Mouse (Mus musculus): ENCODE data around the gene Gm4791. TPM values are rescaled to one million over a fixed set of nuclear protein-coding genes. Genes with fewer than 3 reads are reported as not detected.

Gene Gm4791
- polyA plus RNA-seq, 1 experiment, result not detected

GRCm38 (mm10) chr9:46983471-46983870, 15.1 kb upstream of the Gm4791 start:
- DNase-seq, result no peak
- Histone ChIP-seq H3K27ac (ENCODE audit: insufficient read depth, low read length) (no peak overlapping the region), H3K4me3 (replicated peaks; ENCODE audit: insufficient read depth, low read depth, low read length) (no peak overlapping the region), H3K4me1 (ENCODE audit: control insufficient read depth, insufficient read depth, low read length) (no peaks in the 10 kb centered on the region), H3K27me3 (ENCODE audit: control insufficient read depth, insufficient read depth, low read length) (no peaks in the 10 kb centered on the region)
- TF ChIP-seq POLR2A (IDR thresholded peaks at IDR 0.05; ENCODE audit: borderline replicate concordance, insufficient read depth, low read length) (no peak), CTCF (IDR thresholded peaks at IDR 0.05; ENCODE audit: borderline replicate concordance, insufficient read depth, low read depth, low read length) (no peak)
- 21% methylated on average over 2 of the region's 2 CpGs for WGBS

- TF ChIP-seq CTCF (IDR thresholded peaks at IDR 0.05; ENCODE audit: borderline replicate concordance, insufficient read depth, low read depth, low read length) (no peak), POLR2A (IDR thresholded peaks at IDR 0.05; ENCODE audit: borderline replicate concordance, insufficient read depth, low read length) (no peak)
- 84% methylated on average over 6 of the region's 6 CpGs for WGBS
- Histone ChIP-seq H3K27ac (ENCODE audit: insufficient read depth, low read length) (no peak overlapping the region), H3K4me3 (replicated peaks; ENCODE audit: insufficient read depth, low read depth, low read length) (no peak overlapping the region), H3K4me1 (ENCODE audit: control insufficient read depth, insufficient read depth, low read length) (no peaks in the 10 kb centered on the region), H3K27me3 (ENCODE audit: control insufficient read depth, insufficient read depth, low read length) (no peaks in the 10 kb centered on the region)
- no peak for DNase-seq
These were observed 43.0 kb downstream of the Gm4791 start for GRCm38 (mm10) chr9:47041569-47041968.

Measured in cerebellum, adult 2 months (tissue).